Comparison of ENCODE assay signal across 9 mouse cellular contexts in genomic region chr7:43305235-43305634, GRCm38 (mm10). TPM values are rescaled to one million over a fixed set of nuclear protein-coding genes. Genes with fewer than 3 reads are reported as not detected.
DNase-seq lines count a peak whose midpoint lies in the region; TF ChIP-seq lines count a peak whose summit lies in the region.
"Had no signal": no experiment of that assay in that cellular context is flagged by ENCODE, and none has a peak within 500 bp of the region (broad histone marks: within the 10 kb centered on the region; RNA-seq: fewer than 3 reads in every experiment).

No protein-coding gene starts in this region.

- H3K27me3 ChIP-seq in heart, embryonic 10.5 days (ENCODE audit: insufficient read depth, poor library complexity, severe bottlenecking), result no peaks in the 10 kb centered on the region
- no peaks in the 10 kb centered on the region for H3K27me3 ChIP-seq in myocyte (ENCODE audit: control insufficient read depth, insufficient read depth, insufficient read length)
- H3K27me3 ChIP-seq: liver, embryonic 15.5 days had no signal

- no peak for TF ChIP-seq POLR2A in myocyte (IDR thresholded peaks at IDR 0.05; ENCODE audit: insufficient read length, low read depth)

- H3K4me2 ChIP-seq in myocyte (ENCODE audit: low read depth), result peak overlapping the region; percentile 42
- H3K4me2 ChIP-seq: liver, embryonic 15.5 days had no signal

- 45% methylated on average over 3 of the region's 3 CpGs for WGBS in heart, embryonic 10.5 days

- peaks cover 9% of the 10 kb centered on the region; the same call in 1 of the 2 replicates for H3K4me1 ChIP-seq in heart, embryonic 10.5 days

- no peak overlapping the region for H3K4me3 ChIP-seq in layer of hippocampus, adult 2 months
- peak overlapping the region; percentile 8; the same call in 1 of the 2 replicates for H3K4me3 ChIP-seq in heart, embryonic 10.5 days
- no peak overlapping the region for H3K4me3 ChIP-seq in myocyte
- H3K4me3 ChIP-seq: liver, embryonic 15.5 days had no signal

- peak; percentile 25 for TF ChIP-seq CTCF in layer of hippocampus, adult 2 months (conservative IDR thresholded peaks at IDR 0.05)

- H3ac ChIP-seq in myocyte (ENCODE audit: control insufficient read depth, insufficient read length), result no peak overlapping the region

- H3K27ac ChIP-seq in layer of hippocampus, adult 2 months, result peak overlapping the region; percentile 61
- peak overlapping the region; percentile 85 for H3K27ac ChIP-seq in heart, embryonic 10.5 days
- H3K27ac ChIP-seq: liver, embryonic 15.5 days had no signal

- H3K9me3 ChIP-seq in heart, embryonic 10.5 days, result no peaks in the 10 kb centered on the region
- H3K9me3 ChIP-seq: liver, embryonic 15.5 days had no signal

- peaks cover 54% of the 10 kb centered on the region for H3K36me3 ChIP-seq in heart, embryonic 10.5 days
- H3K36me3 ChIP-seq in myocyte (ENCODE audit: control insufficient read depth, insufficient read depth), result peaks cover 27% of the 10 kb centered on the region

- DNase-seq in layer of hippocampus, adult 2 months (ENCODE audit: low spot score in 2 of 2), result no peak
- no peak for DNase-seq in layer of hippocampus, postnatal 14 days (ENCODE audit: low spot score in 2 of 2)
- DNase-seq in heart, embryonic 10.5 days (ENCODE audit: low spot score), result no peak
- DNase-seq in kidney, postnatal 10 days, result peak; percentile 27
- DNase-seq in embryo, embryonic 9.5 days (ENCODE audit: extremely low spot score), result no peak
- DNase-seq in left cerebral cortex, postnatal 4 days, result no peak
- no peak for DNase-seq in retina, embryonic 14.5 days (ENCODE audit: low spot score)

- H3K79me2 ChIP-seq in myocyte (ENCODE audit: control insufficient read depth, insufficient read depth), result peaks cover 26% of the 10 kb centered on the region

- intact Hi-C loops in left cerebral cortex, postnatal 4 days (cut with DNase I), result no loop called here

TF ChIP-seq in myocyte, 11 proteins besides CTCF, POLR2A, EP300 and RAD21:
- no peak for TF ChIP-seq REST (IDR thresholded peaks at IDR 0.05; ENCODE audit: insufficient read depth, insufficient read length)
- no peak for TF ChIP-seq MAX (IDR thresholded peaks at IDR 0.05; ENCODE audit: low read depth)
- no peak for TF ChIP-seq SRF (IDR thresholded peaks at IDR 0.05; ENCODE audit: control insufficient read depth, insufficient read length, low read depth)
- TF ChIP-seq POLR2AphosphoS2 (IDR thresholded peaks at IDR 0.05; ENCODE audit: insufficient read length, low read depth), result no peak
- TF ChIP-seq USF1 (IDR thresholded peaks at IDR 0.05; ENCODE audit: low read depth), result no peak
- TF ChIP-seq TCF3 (IDR thresholded peaks at IDR 0.05; ENCODE audit: insufficient read length, low read depth), result no peak
- TF ChIP-seq MYOG (IDR thresholded peaks at IDR 0.05; ENCODE audit: control insufficient read depth in 1 of 3, insufficient read depth in 1 of 3, insufficient read length in 2 of 3, low read depth in 2 of 3), result no peak

RNA-seq across cellular contexts. Expression of gene Zfp715, which starts 7.9 kb away (rescaled TPM):
- total RNA-seq in layer of hippocampus, adult 2 months (2021), result 10 to 100 TPM; 23.1 to 23.5 TPM
- total RNA-seq in layer of hippocampus, postnatal 14 days (2021), result 10 to 100 TPM; 20.0 to 22.0 TPM
- polyA plus RNA-seq in heart, embryonic 10.5 days (2016; fragmentation: Nextera tagmentation; extraction: Ambion mirVana), result 9.1 and 9.5 TPM in 2 replicates
- 2.7 TPM for polyA plus RNA-seq in myocyte (2012; fragmentation: generic; extraction: Trizol)
- total RNA-seq in left cerebral cortex, postnatal 4 days (2021), result 10 to 100 TPM; 26.3 to 27.8 TPM

RNA-seq across cellular contexts. Expression of gene Siglecf, which starts 45.9 kb away (rescaled TPM):
- total RNA-seq in layer of hippocampus, adult 2 months (2021), result under 1 TPM; 0.49 to 0.72 TPM
- total RNA-seq in layer of hippocampus, postnatal 14 days (2021), result under 1 TPM; 0.69 to 0.92 TPM
- polyA plus RNA-seq in heart, embryonic 10.5 days (2016; fragmentation: Nextera tagmentation; extraction: Ambion mirVana), result 0.09 and 0.51 TPM in 2 replicates
- polyA plus RNA-seq in myocyte (2012; fragmentation: generic; extraction: Trizol), result not detected
- under 1 TPM; 0.16 to 0.26 TPM for total RNA-seq in left cerebral cortex, postnatal 4 days (2021)
